Mouse (Mus musculus) lung, adult 2 months (tissue): ENCODE measurements around the gene Fbxl17.

Experiments used
- CTCF ChIP-seq: fragments of 200-500 bp; IDR thresholded peaks from 2 replicates; pipeline ENCODE4 v1.5.1; 2011; ENCODE audit warnings: mild to moderate bottlenecking, low read length, control low read depth; ENCODE audit not compliant: insufficient read depth
- POLR2A ChIP-seq: fragments of 200-500 bp; IDR thresholded peaks from 2 replicates; pipeline ENCODE4 v1.6.1; 2011; ENCODE audit warnings: low read depth, mild to moderate bottlenecking, control low read depth, low read length, borderline replicate concordance; ENCODE audit errors: extremely low read depth

DNA sequence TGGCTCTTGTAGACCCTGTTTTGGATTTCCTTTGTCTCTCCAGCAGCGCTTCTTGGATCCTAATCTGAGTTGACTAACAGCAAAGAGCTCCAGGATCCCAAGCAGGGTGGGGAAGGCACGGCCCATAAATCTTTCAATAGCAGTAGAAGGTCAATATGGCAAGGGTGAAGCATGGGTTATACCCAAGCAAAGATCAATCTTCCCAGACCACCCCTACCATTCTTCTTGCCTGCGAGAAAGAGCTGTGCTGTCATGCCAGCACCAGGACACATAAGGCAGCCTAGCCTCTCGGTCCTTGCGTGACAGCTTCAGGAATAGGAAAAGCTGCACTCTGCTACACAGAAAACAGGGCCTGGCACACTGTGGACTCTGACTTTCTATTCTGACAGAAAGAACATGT is 279.0 kb downstream of the Fbxl17 start:
- no peak for TF ChIP-seq CTCF
- no peak for TF ChIP-seq POLR2A
